Mouse (Mus musculus): Measurements from ENCODE around the gene Misp. TPM values are rescaled to one million over a fixed set of nuclear protein-coding genes. Genes with fewer than 3 reads are reported as not detected.

Gene Misp
- polyA plus RNA-seq, 1 experiment from 2014 or later: 10.5 TPM

- no peak for ATAC-seq
- Histone ChIP-seq H3K9me3 (ENCODE audit: low read length) (no peaks in the 10 kb centered on the region), H3K36me3 (ENCODE audit: insufficient read depth, low read length) (peaks cover 31% of the 10 kb centered on the region)
Observed at GRCm38 (mm10) chr10:79857452-79857811, 36.6 kb downstream of the Misp start.

GRCm38 (mm10) chr10:79857894-79858293 is 37.1 kb downstream of the Misp start:
- Histone ChIP-seq H3K4me3 (ENCODE audit: low read depth, low read length) (peak overlapping the region; percentile 71; the same call in 1 of the 2 replicates), H3K9ac (replicated peaks; ENCODE audit: low read depth) (no peak overlapping the region), H3K27me3 (replicated peaks; ENCODE audit: insufficient read depth, low read length) (no peaks in the 10 kb centered on the region), H3K9me3 (ENCODE audit: low read length) (no peaks in the 10 kb centered on the region), H3K27ac (ENCODE audit: low read length) (peak overlapping the region; percentile 47; the same call in 1 of the 2 replicates), H3K4me2 (replicated peaks; ENCODE audit: low read depth, low read length) (peak overlapping the region; percentile 89), H3K4me1 (ENCODE audit: insufficient read depth, low read depth, low read length) (peaks cover 32% of the 10 kb centered on the region), H3K36me3 (ENCODE audit: insufficient read depth, low read length) (peaks cover 36% of the 10 kb centered on the region)
- TF ChIP-seq CTCF (IDR thresholded peaks at IDR 0.05) (no peak), EP300 (IDR thresholded peaks at IDR 0.05) (no peak)
- WGBS: 44% methylated on average over 2 of the region's 2 CpGs
- no peak for DNase-seq (ENCODE audit: low spot score)
- ATAC-seq: no peak

More at GRCm38 (mm10) chr10:79857452-79857811, 36.6 kb downstream of the Misp start:
- DNase-seq (ENCODE audit: low spot score): peak; percentile 91
- TF ChIP-seq EP300 (IDR thresholded peaks at IDR 0.05): peak; percentile 52; the same call in 1 of the 2 replicates
- peak; percentile 5; the same call in 1 of the 2 replicates for TF ChIP-seq CTCF (IDR thresholded peaks at IDR 0.05)
- no peaks in the 10 kb centered on the region for H3K27me3 ChIP-seq (replicated peaks; ENCODE audit: insufficient read depth, low read length)
- H3K4me3 ChIP-seq (ENCODE audit: low read depth, low read length): peak overlapping the region; percentile 71; the same call in 1 of the 2 replicates
- H3K27ac ChIP-seq (ENCODE audit: low read length): peak overlapping the region; percentile 99
- peak overlapping the region; percentile 78 for H3K9ac ChIP-seq (replicated peaks; ENCODE audit: low read depth)
- 0% methylated on average over 4 of the region's 4 CpGs for WGBS
- peak overlapping the region; percentile 89 for H3K4me2 ChIP-seq (replicated peaks; ENCODE audit: low read depth, low read length)
- H3K4me1 ChIP-seq (ENCODE audit: insufficient read depth, low read depth, low read length): peaks cover 36% of the 10 kb centered on the region

- Histone ChIP-seq H3K27me3 (replicated peaks; ENCODE audit: insufficient read depth, low read length) (no peaks in the 10 kb centered on the region), H3K27ac (ENCODE audit: low read length) (peak overlapping the region; percentile 47; the same call in 1 of the 2 replicates), H3K4me2 (replicated peaks; ENCODE audit: low read depth, low read length) (peak overlapping the region; percentile 89), H3K4me1 (ENCODE audit: insufficient read depth, low read depth, low read length) (peaks cover 27% of the 10 kb centered on the region), H3K9ac (replicated peaks; ENCODE audit: low read depth) (no peak overlapping the region), H3K9me3 (ENCODE audit: low read length) (no peaks in the 10 kb centered on the region), H3K4me3 (ENCODE audit: low read depth, low read length) (no peak overlapping the region), H3K36me3 (ENCODE audit: insufficient read depth, low read length) (peaks cover 42% of the 10 kb centered on the region)
- ATAC-seq (no peak), DNase-seq (ENCODE audit: low spot score) (peak; percentile 77)
- TF ChIP-seq EP300 (IDR thresholded peaks at IDR 0.05) (0 out of 2 replicates have a peak, but pooled peaks have one; percentile 10), CTCF (IDR thresholded peaks at IDR 0.05) (no peak)
- WGBS: 33% methylated on average over 16 of the region's 17 CpGs
Observed at GRCm38 (mm10) chr10:79858416-79859074, 37.8 kb downstream of the Misp start.

GRCm38 (mm10) chr10:79859116-79859515 is 38.3 kb downstream of the Misp start:
- Histone ChIP-seq H3K4me2 (replicated peaks; ENCODE audit: low read depth, low read length) (no peak overlapping the region), H3K4me3 (ENCODE audit: low read depth, low read length) (no peak overlapping the region), H3K4me1 (ENCODE audit: insufficient read depth, low read depth, low read length) (peaks cover 23% of the 10 kb centered on the region), H3K9ac (replicated peaks; ENCODE audit: low read depth) (no peak overlapping the region), H3K27ac (ENCODE audit: low read length) (no peak overlapping the region), H3K27me3 (replicated peaks; ENCODE audit: insufficient read depth, low read length) (no peaks in the 10 kb centered on the region), H3K9me3 (ENCODE audit: low read length) (no peaks in the 10 kb centered on the region), H3K36me3 (ENCODE audit: insufficient read depth, low read length) (peaks cover 42% of the 10 kb centered on the region)
- no peak for DNase-seq (ENCODE audit: low spot score)
- 56% methylated on average over 11 of the region's 11 CpGs for WGBS
- TF ChIP-seq EP300 (IDR thresholded peaks at IDR 0.05): no peak
- no peak for TF ChIP-seq CTCF (IDR thresholded peaks at IDR 0.05)
- no peak for ATAC-seq

GRCm38 (mm10) chr10:79860079-79860911 is 39.5 kb downstream of the Misp start:
- DNase-seq (ENCODE audit: low spot score): no peak
- no peaks in the 10 kb centered on the region for H3K27me3 ChIP-seq (replicated peaks; ENCODE audit: insufficient read depth, low read length)
- peaks cover 42% of the 10 kb centered on the region for H3K36me3 ChIP-seq (ENCODE audit: insufficient read depth, low read length)
- ATAC-seq: no peak
- no peak overlapping the region for H3K9ac ChIP-seq (replicated peaks; ENCODE audit: low read depth)
- H3K4me2 ChIP-seq (replicated peaks; ENCODE audit: low read depth, low read length): no peak overlapping the region
- TF ChIP-seq EP300 (IDR thresholded peaks at IDR 0.05) (no peak), CTCF (IDR thresholded peaks at IDR 0.05) (no peak)
- WGBS: 90% methylated on average over 26 of the region's 26 CpGs
- H3K27ac ChIP-seq (ENCODE audit: low read length): no peak overlapping the region
- H3K4me3 ChIP-seq (ENCODE audit: low read depth, low read length): no peak overlapping the region
- H3K9me3 ChIP-seq (ENCODE audit: low read length): no peaks in the 10 kb centered on the region
- H3K4me1 ChIP-seq (ENCODE audit: insufficient read depth, low read depth, low read length): peaks cover 23% of the 10 kb centered on the region
